Mouse (Mus musculus): ENCODE data around the gene Plekha1. TPM values are rescaled to one million over a fixed set of nuclear protein-coding genes. Genes with fewer than 3 reads are reported as not detected.

The Plekha1 gene
- total and polyA plus RNA-seq, 2 experiments from 2014 or later: 44.2 to 72.6 TPM

- no peak for TF ChIP-seq CTCF (IDR thresholded peaks at IDR 0.05; ENCODE audit: low read depth)
- no peak overlapping the region for H3K4me2 ChIP-seq (ENCODE audit: low read depth, low read length)
- no peak overlapping the region for H3K27ac ChIP-seq
- H3K9ac ChIP-seq (replicated peaks; ENCODE audit: low read length): no peak overlapping the region
- no peak for ATAC-seq
- DNase-seq (ENCODE audit: low spot score): no peak
- H3K27me3 ChIP-seq (ENCODE audit: insufficient read depth, low read length): no peaks in the 10 kb centered on the region
- H3K4me1 ChIP-seq (ENCODE audit: insufficient read depth, low read length): no peaks in the 10 kb centered on the region
- H3K36me3 ChIP-seq (ENCODE audit: insufficient read depth, low read length): peaks cover 34% of the 10 kb centered on the region
- no peak overlapping the region for H3K4me3 ChIP-seq (ENCODE audit: low read length)
- WGBS: 92% methylated on average over 13 of the region's 13 CpGs
- no peaks in the 10 kb centered on the region for H3K9me3 ChIP-seq (ENCODE audit: low read length)
Measured at GRCm38 (mm10) chr7:130904571-130905365, 39.2 kb downstream of the Plekha1 start.

- H3K9ac ChIP-seq (replicated peaks; ENCODE audit: low read length): no peak overlapping the region
- DNase-seq (ENCODE audit: low spot score) (no peak), ATAC-seq (no peak)
- 89% methylated on average over 14 of the region's 14 CpGs for WGBS
- H3K27ac ChIP-seq: no peak overlapping the region
- TF ChIP-seq CTCF (IDR thresholded peaks at IDR 0.05; ENCODE audit: low read depth): no peak
- peaks cover 21% of the 10 kb centered on the region; the same call in 1 of the 2 replicates for H3K36me3 ChIP-seq (ENCODE audit: insufficient read depth, low read length)
- no peak overlapping the region for H3K4me2 ChIP-seq (ENCODE audit: low read depth, low read length)
- no peak overlapping the region for H3K4me3 ChIP-seq (ENCODE audit: low read length)
- no peaks in the 10 kb centered on the region for H3K27me3 ChIP-seq (ENCODE audit: insufficient read depth, low read length)
- H3K4me1 ChIP-seq (ENCODE audit: insufficient read depth, low read length): no peaks in the 10 kb centered on the region
- no peaks in the 10 kb centered on the region for H3K9me3 ChIP-seq (ENCODE audit: low read length)
Measured at GRCm38 (mm10) chr7:130910841-130911240, 45.3 kb downstream of the Plekha1 start.

GRCm38 (mm10) chr7:130914693-130915363, 49.3 kb downstream of the Plekha1 start:
- DNase-seq (ENCODE audit: low spot score): peak; percentile 88
- WGBS: 35% methylated on average over 5 of the region's 5 CpGs
- peak; percentile 55; the same call in 1 of the 2 replicates for ATAC-seq

GRCm38 (mm10) chr7:130918260-130918659, 52.7 kb downstream of the Plekha1 start:
- Histone ChIP-seq H3K9me3 (ENCODE audit: low read length) (no peaks in the 10 kb centered on the region), H3K36me3 (ENCODE audit: insufficient read depth, low read length) (no peaks in the 10 kb centered on the region), H3K4me3 (ENCODE audit: low read length) (no peak overlapping the region), H3K27ac (peak overlapping the region; percentile 5; the same call in 1 of the 2 replicates), H3K4me2 (ENCODE audit: low read depth, low read length) (no peak overlapping the region), H3K4me1 (ENCODE audit: insufficient read depth, low read length) (no peaks in the 10 kb centered on the region), H3K9ac (replicated peaks; ENCODE audit: low read length) (no peak overlapping the region), H3K27me3 (ENCODE audit: insufficient read depth, low read length) (no peaks in the 10 kb centered on the region)
- peak; percentile 14 for DNase-seq (ENCODE audit: low spot score)
- WGBS: 39% methylated on average over 2 of the region's 2 CpGs
- no peak for TF ChIP-seq CTCF (IDR thresholded peaks at IDR 0.05; ENCODE audit: low read depth)
- ATAC-seq: no peak

More at GRCm38 (mm10) chr7:130914693-130915363, 49.3 kb downstream of the Plekha1 start:
- 0 out of 2 replicates have a peak, but pooled peaks cover 9% of the 10 kb centered on the region for H3K36me3 ChIP-seq (ENCODE audit: insufficient read depth, low read length)
- H3K9me3 ChIP-seq (ENCODE audit: low read length): no peaks in the 10 kb centered on the region
- no peak overlapping the region for H3K9ac ChIP-seq (replicated peaks; ENCODE audit: low read length)
- TF ChIP-seq CTCF (IDR thresholded peaks at IDR 0.05; ENCODE audit: low read depth): peak; percentile 81
- no peaks in the 10 kb centered on the region for H3K27me3 ChIP-seq (ENCODE audit: insufficient read depth, low read length)
- no peaks in the 10 kb centered on the region for H3K4me1 ChIP-seq (ENCODE audit: insufficient read depth, low read length)
- no peak overlapping the region for H3K4me3 ChIP-seq (ENCODE audit: low read length)
- no peak overlapping the region for H3K4me2 ChIP-seq (ENCODE audit: low read depth, low read length)
- H3K27ac ChIP-seq: no peak overlapping the region

- Histone ChIP-seq H3K27me3 (ENCODE audit: insufficient read depth, low read length) (no peaks in the 10 kb centered on the region), H3K27ac (no peak overlapping the region), H3K36me3 (ENCODE audit: insufficient read depth, low read length) (no peaks in the 10 kb centered on the region), H3K9ac (replicated peaks; ENCODE audit: low read length) (no peak overlapping the region), H3K4me2 (ENCODE audit: low read depth, low read length) (no peak overlapping the region), H3K9me3 (ENCODE audit: low read length) (no peaks in the 10 kb centered on the region), H3K4me1 (ENCODE audit: insufficient read depth, low read length) (no peaks in the 10 kb centered on the region), H3K4me3 (ENCODE audit: low read length) (no peak overlapping the region)
- peak; percentile 67 for ATAC-seq
- TF ChIP-seq CTCF (IDR thresholded peaks at IDR 0.05; ENCODE audit: low read depth): no peak
- WGBS: 49% methylated on average over 13 of the region's 13 CpGs
- DNase-seq (ENCODE audit: low spot score): peak; percentile 70
Measured at GRCm38 (mm10) chr7:130922981-130923731, 57.6 kb downstream of the Plekha1 start.

- TF ChIP-seq CTCF (IDR thresholded peaks at IDR 0.05; ENCODE audit: low read depth): no peak
- no peak overlapping the region for H3K4me3 ChIP-seq (ENCODE audit: low read length)
- no peak overlapping the region for H3K4me2 ChIP-seq (ENCODE audit: low read depth, low read length)
- peaks cover 18% of the 10 kb centered on the region for H3K27me3 ChIP-seq (ENCODE audit: insufficient read depth, low read length)
- H3K9ac ChIP-seq (replicated peaks; ENCODE audit: low read length): no peak overlapping the region
- WGBS: 70% methylated on average over 3 of the region's 3 CpGs
- peaks cover 5% of the 10 kb centered on the region; the same call in 1 of the 2 replicates for H3K4me1 ChIP-seq (ENCODE audit: insufficient read depth, low read length)
- H3K36me3 ChIP-seq (ENCODE audit: insufficient read depth, low read length): no peaks in the 10 kb centered on the region
- ATAC-seq (no peak), DNase-seq (ENCODE audit: low spot score) (no peak)
- H3K27ac ChIP-seq: no peak overlapping the region
- H3K9me3 ChIP-seq (ENCODE audit: low read length): no peaks in the 10 kb centered on the region
Measured at GRCm38 (mm10) chr7:130930401-130930800, 64.8 kb downstream of the Plekha1 start.
